In the genomic region with DNA sequence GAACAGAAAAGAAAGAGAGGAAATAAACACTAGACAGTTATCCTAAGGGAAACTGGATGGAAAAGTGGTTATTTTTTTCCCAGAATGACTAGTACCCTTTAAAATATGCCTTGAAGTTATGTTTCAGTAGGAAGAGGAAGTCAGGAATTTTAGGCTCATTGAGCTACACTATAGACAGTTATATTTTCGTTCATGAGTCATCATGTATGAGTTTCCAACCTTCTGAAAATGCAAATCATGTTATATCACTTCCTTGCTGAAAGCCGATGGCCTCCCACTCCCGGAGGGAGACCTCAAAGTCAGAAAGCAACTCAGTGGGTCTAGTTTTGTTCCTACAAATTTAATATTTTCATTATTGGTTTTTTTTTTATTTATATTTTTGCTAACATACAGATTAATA, we compare ENCODE assay signal across 22 mouse cellular contexts.
"Had no signal": no experiment of that assay in that cellular context is flagged by ENCODE, and none has a peak within 500 bp of the region (broad histone marks: within the 10 kb centered on the region; RNA-seq: fewer than 3 reads in every experiment).

No protein-coding gene starts in this region.

- H3K4me2 ChIP-seq: intestine, embryonic 15.5 days; kidney, embryonic 15.5 days; limb, embryonic 13.5 days; liver, embryonic 12.5 days; liver, embryonic 15.5 days; lung, embryonic 15.5 days; midbrain, embryonic 13.5 days; neural tube, embryonic 13.5 days had no signal

- ATAC-seq: intestine, embryonic 15.5 days; liver, embryonic 12.5 days; midbrain, embryonic 13.5 days; midbrain, embryonic 16.5 days had no signal

- H3K4me3 ChIP-seq: intestine, embryonic 15.5 days; kidney, embryonic 15.5 days; limb, embryonic 10.5 days; limb, embryonic 13.5 days; liver, embryonic 12.5 days; liver, embryonic 15.5 days; lung, embryonic 15.5 days; midbrain, embryonic 13.5 days; myocyte; neural tube, embryonic 13.5 days had no signal

- H3K9me3 ChIP-seq: intestine, embryonic 15.5 days; kidney, embryonic 15.5 days; limb, embryonic 10.5 days; limb, embryonic 13.5 days; liver, embryonic 12.5 days; liver, embryonic 15.5 days; lung, embryonic 15.5 days; midbrain, embryonic 13.5 days; neural tube, embryonic 13.5 days had no signal

- H3K4me1 ChIP-seq: intestine, embryonic 15.5 days; kidney, embryonic 15.5 days; limb, embryonic 10.5 days; limb, embryonic 13.5 days; liver, embryonic 12.5 days; liver, embryonic 15.5 days; lung, embryonic 15.5 days; midbrain, embryonic 13.5 days; neural tube, embryonic 13.5 days had no signal

- H3K27me3 ChIP-seq: intestine, embryonic 15.5 days; kidney, embryonic 15.5 days; limb, embryonic 13.5 days; liver, embryonic 12.5 days; liver, embryonic 15.5 days; lung, embryonic 15.5 days; midbrain, embryonic 13.5 days; neural tube, embryonic 13.5 days had no signal

- DNase-seq: kidney, adult 11 months; kidney, adult 8-10 months; kidney, postnatal 10 days; kidney, postnatal 36 days; layer of hippocampus, postnatal 36 days; liver; lung, adult 18-20 months; right cerebral cortex, postnatal 4 days; thymus, adult 18-20 months; thymus, postnatal 4 days had no signal

- H3K27ac ChIP-seq: intestine, embryonic 15.5 days; kidney, embryonic 15.5 days; limb, embryonic 10.5 days; limb, embryonic 13.5 days; liver, embryonic 12.5 days; liver, embryonic 15.5 days; lung, embryonic 15.5 days; midbrain, embryonic 13.5 days; neural tube, embryonic 13.5 days; stomach, postnatal 0 days had no signal

- H3K36me3 ChIP-seq: intestine, embryonic 15.5 days; kidney, embryonic 15.5 days; limb, embryonic 10.5 days; limb, embryonic 13.5 days; liver, embryonic 12.5 days; liver, embryonic 15.5 days; lung, embryonic 15.5 days; midbrain, embryonic 13.5 days; neural tube, embryonic 13.5 days had no signal

- H3K9ac ChIP-seq: intestine, embryonic 15.5 days; kidney, embryonic 15.5 days; limb, embryonic 13.5 days; liver, embryonic 12.5 days; liver, embryonic 15.5 days; lung, embryonic 15.5 days; midbrain, embryonic 13.5 days; neural tube, embryonic 13.5 days had no signal
